Mouse (Mus musculus) forebrain, embryonic 15.5 days (tissue): ENCODE measurements around the gene Il17rc. TPM values are rescaled to one million over a fixed set of nuclear protein-coding genes. Genes with fewer than 3 reads are reported as not detected.

Experiments used
- ATAC-seq: fragments of 200-750 bp; cut with Nextera tagmentation; replicated peaks from 2 replicates; pipeline ENCODE4 v1.8.0; 2017; ENCODE audit warnings: mild to moderate bottlenecking, moderate TSS enrichment, moderate library complexity
- H3K27ac ChIP-seq: fragments of 300-500 bp; sonication (generic); replicated peaks from 2 replicates; pipeline ENCODE4 v1.5.1; 2015; ENCODE audit warnings: mild to moderate bottlenecking, inconsistent platforms
- H3K27me3 ChIP-seq: fragments of 300-500 bp; sonication (generic); 2 replicates; pipeline ENCODE4 v1.6.1; 2015; ENCODE audit warnings: inconsistent platforms
- H3K36me3 ChIP-seq: fragments of 300-500 bp; sonication (generic); 2 replicates; pipeline ENCODE4 v1.6.1; 2015; ENCODE audit warnings: mild to moderate bottlenecking, inconsistent platforms
- H3K4me1 ChIP-seq: fragments of 300-500 bp; sonication (generic); 2 replicates; pipeline ENCODE4 v1.6.1; 2015; ENCODE audit warnings: inconsistent platforms
- H3K4me2 ChIP-seq: fragments of 300-500 bp; sonication (generic); replicated peaks from 2 replicates; pipeline ENCODE4 v1.6.1; 2015; ENCODE audit warnings: mild to moderate bottlenecking, inconsistent platforms
- H3K4me3 ChIP-seq: fragments of 300-500 bp; sonication (generic); 2 replicates; pipeline ENCODE4 v1.5.1; 2015; ENCODE audit warnings: mild to moderate bottlenecking, inconsistent platforms
- H3K9ac ChIP-seq: fragments of 300-500 bp; sonication (generic); replicated peaks from 2 replicates; pipeline ENCODE4 v1.6.1; 2015; ENCODE audit warnings: mild to moderate bottlenecking, inconsistent platforms
- H3K9me3 ChIP-seq: fragments of 300-500 bp; sonication (generic); 2 replicates; pipeline ENCODE4 v1.6.1; 2016; ENCODE audit warnings: inconsistent platforms
- WGBS: fragments of 180-500 bp; shearing (Covaris S2); methylation state at CpG from one replicate; pipeline ENCODE4 v1.1.7; 2015; ENCODE audit warnings: mixed read lengths; 5-methylcytosine and 5-hydroxymethylcytosine counted together
- polyA plus RNA-seq: library from polyadenylated mRNA; unstranded; fragments of >200 nt; fragmentation: Nextera tagmentation; extraction: Ambion mirVana; gene quantifications from 2 replicates; pipeline ENCODE4 v1.2.1, GENCODE M21; 2015

Gene Il17rc
- polyA plus RNA-seq, 1 experiment from 2014 or later = 1.6 TPM

DNA sequence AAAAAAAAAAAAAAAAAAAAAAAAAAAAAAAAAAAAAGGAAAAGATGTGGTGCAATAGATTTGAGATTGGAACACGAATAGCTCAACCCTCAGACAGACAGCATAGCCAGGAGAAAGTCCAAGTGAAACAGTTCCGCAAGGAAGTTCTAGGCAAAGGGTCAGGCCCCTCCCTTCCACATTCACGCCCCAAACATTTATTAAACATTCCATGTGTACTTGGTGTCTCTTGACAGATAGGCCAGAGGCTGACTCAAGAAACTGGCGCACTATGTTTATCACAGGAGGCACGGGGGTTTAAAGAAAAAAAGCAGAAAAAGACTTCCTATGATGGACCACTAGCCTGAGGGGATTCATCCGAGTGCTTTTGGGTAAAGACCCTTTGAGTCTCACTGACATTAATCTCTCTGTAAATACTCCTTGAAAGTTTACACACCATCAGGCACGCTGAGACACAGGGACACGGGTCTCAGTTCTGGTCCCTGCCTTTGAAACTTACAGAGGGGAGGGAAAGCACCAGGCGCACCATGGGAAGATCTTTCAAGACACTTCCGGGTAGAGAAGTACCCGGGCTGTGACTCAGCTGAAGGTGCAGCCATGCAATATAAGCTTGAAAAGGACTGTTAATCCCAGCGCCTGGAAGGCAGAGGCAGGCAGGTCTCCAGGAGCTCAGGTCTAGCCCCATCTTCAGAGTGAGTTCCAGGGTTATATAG, 32.4 kb upstream of the Il17rc start:
- Histone ChIP-seq H3K4me3 (no peak overlapping the region), H3K9me3 (no peaks in the 10 kb centered on the region), H3K27ac (no peak overlapping the region), H3K4me1 (peaks cover 14% of the 10 kb centered on the region), H3K36me3 (no peaks in the 10 kb centered on the region), H3K27me3 (no peaks in the 10 kb centered on the region), H3K4me2 (no peak overlapping the region), H3K9ac (no peak overlapping the region)
- no peak for ATAC-seq
- 66% methylated on average over 12 of the region's 12 CpGs for WGBS

DNA sequence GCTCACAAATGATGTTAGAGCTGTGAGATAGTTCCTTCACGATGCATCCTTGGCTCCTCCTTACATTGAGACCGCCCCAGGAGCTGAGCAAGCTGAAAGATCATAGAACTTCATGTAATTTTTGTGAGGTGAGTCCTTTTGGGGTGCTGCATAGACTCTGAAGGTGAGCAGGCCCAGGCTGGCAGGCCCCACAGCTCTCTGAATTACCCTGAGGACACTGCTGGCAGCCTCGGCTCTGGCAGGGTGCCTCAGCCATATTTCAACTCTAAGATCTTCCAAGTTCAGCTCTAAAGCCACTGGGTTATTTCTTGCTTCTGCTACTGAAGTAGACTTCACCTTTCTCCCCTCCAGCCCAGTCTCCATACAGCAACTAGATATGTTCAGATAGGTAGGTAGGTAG, 30.5 kb upstream of the Il17rc start:
- ATAC-seq = no peak
- Histone ChIP-seq H3K9ac (no peak overlapping the region), H3K4me3 (no peak overlapping the region), H3K4me2 (no peak overlapping the region), H3K4me1 (peaks cover 14% of the 10 kb centered on the region), H3K27ac (no peak overlapping the region), H3K27me3 (no peaks in the 10 kb centered on the region), H3K36me3 (no peaks in the 10 kb centered on the region), H3K9me3 (no peaks in the 10 kb centered on the region)
- 86% methylated on average over 3 of the region's 3 CpGs for WGBS

DNA sequence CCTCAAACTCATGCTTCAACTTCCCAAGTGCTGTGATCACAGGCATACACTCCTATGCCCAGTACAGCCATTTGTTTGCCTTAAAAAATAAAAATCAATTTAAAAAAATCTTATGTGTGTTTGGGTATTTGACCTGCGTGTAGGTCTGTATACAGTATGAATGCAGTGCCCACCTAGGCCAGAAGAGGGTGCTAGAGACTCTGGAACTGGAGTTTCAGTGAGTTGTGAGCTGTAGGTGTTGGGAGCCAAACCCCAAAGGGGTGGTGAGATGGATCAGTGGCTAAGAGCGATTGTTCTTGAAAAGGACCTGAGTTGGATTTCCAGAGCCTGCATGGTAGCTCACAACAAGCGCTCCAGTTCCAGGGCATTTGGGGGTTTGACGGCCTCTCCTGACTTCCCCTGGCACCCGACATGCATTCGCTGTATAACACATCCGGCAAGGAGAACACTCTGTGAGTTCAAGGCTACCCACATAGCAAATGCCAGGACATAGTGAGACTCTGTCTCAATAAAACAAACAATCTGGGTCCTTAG, 30.0 kb upstream of the Il17rc start:
- no peak; the same call in 1 of the 2 replicates for ATAC-seq
- no peak overlapping the region for H3K27ac ChIP-seq
- H3K4me2 ChIP-seq = no peak overlapping the region
- 55% methylated on average over 7 of the region's 7 CpGs for WGBS
- no peak overlapping the region for H3K9ac ChIP-seq
- H3K4me3 ChIP-seq = no peak overlapping the region
- no peaks in the 10 kb centered on the region for H3K36me3 ChIP-seq
- no peaks in the 10 kb centered on the region for H3K9me3 ChIP-seq
- H3K4me1 ChIP-seq = peaks cover 14% of the 10 kb centered on the region
- H3K27me3 ChIP-seq = no peaks in the 10 kb centered on the region

GRCm38 (mm10) chr6:113442087-113442441, 29.2 kb upstream of the Il17rc start:
- H3K4me1 ChIP-seq = peaks cover 14% of the 10 kb centered on the region
- WGBS = 41% methylated on average over 9 of the region's 9 CpGs
- ATAC-seq = peak; percentile 56
- H3K9ac ChIP-seq = peak overlapping the region; percentile 81
- peak overlapping the region; percentile 93 for H3K4me3 ChIP-seq
- peaks cover 5% of the 10 kb centered on the region for H3K36me3 ChIP-seq
- H3K27me3 ChIP-seq = no peaks in the 10 kb centered on the region
- H3K9me3 ChIP-seq = no peaks in the 10 kb centered on the region
- H3K27ac ChIP-seq = peak overlapping the region; percentile 75
- peak overlapping the region; percentile 81 for H3K4me2 ChIP-seq

DNA sequence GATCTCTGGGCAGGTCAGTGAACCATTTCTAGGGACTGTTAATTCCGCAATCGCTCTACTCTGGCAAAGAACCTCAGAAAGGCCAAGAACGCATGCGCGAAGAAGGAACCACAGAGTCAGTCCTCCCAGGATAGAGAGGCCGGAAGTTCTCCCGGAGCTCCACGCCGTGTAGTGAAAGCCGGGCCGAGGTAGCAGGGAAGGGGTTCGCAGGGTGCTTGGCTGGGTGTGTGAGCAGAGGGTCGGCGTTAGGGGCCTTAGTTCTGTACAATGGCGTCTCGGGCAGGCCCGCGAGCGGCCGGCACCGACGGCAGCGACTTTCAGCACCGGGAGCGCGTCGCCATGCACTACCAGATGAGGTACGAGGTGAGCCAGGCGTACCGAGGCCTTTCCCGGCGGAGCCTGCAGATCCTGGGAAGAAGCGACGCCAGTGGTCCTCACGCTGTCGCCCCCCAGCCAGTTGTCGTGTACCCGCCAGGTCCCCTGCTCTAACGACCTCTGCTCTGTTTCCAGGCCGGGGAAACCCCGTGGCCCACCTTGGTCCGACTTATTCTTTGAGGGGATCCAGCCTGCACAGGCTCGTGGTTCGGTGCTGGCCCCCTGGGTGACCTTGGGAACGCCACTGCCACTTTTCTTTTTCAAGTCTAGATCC, 28.7 kb upstream of the Il17rc start, which contains the start of gene Jagn1:
Jagn1 (plus strand) TSS at position 128 of the 649 bp plus-strand sequence.
- Histone ChIP-seq H3K4me3 (peak within 1 kb of the TSS; percentile 93), H3K36me3 (peaks cover 10% of the 10 kb centered on the region), H3K27ac (peak within 1 kb of the TSS; percentile 75), H3K4me2 (peak within 1 kb of the TSS; percentile 81), H3K9me3 (no peaks in the 10 kb centered on the region), H3K9ac (peak within 1 kb of the TSS; percentile 81), H3K27me3 (no peaks in the 10 kb centered on the region), H3K4me1 (peaks cover 19% of the 10 kb centered on the region)
- WGBS = under 1% methylated on average over 45 of the region's 45 CpGs
- peak; percentile 97 for ATAC-seq

GRCm38 (mm10) chr6:113443091-113443490, 28.1 kb upstream of the Il17rc start:
- no peak for ATAC-seq
- Histone ChIP-seq H3K9me3 (no peaks in the 10 kb centered on the region), H3K27ac (no peak overlapping the region), H3K9ac (peak overlapping the region; percentile 81), H3K4me3 (peak overlapping the region; percentile 93), H3K27me3 (no peaks in the 10 kb centered on the region), H3K4me2 (peak overlapping the region; percentile 81), H3K4me1 (peaks cover 23% of the 10 kb centered on the region), H3K36me3 (peaks cover 16% of the 10 kb centered on the region)
- 49% methylated on average over 12 of the region's 12 CpGs for WGBS

GRCm38 (mm10) chr6:113444207-113444965, 26.8 kb upstream of the Il17rc start:
- 83% methylated on average over 8 of the region's 8 CpGs for WGBS
- Histone ChIP-seq H3K9ac (no peak overlapping the region), H3K4me1 (peaks cover 23% of the 10 kb centered on the region), H3K27ac (no peak overlapping the region), H3K27me3 (no peaks in the 10 kb centered on the region), H3K4me3 (no peak overlapping the region), H3K4me2 (no peak overlapping the region), H3K36me3 (peaks cover 26% of the 10 kb centered on the region), H3K9me3 (no peaks in the 10 kb centered on the region)
- ATAC-seq = no peak

DNA sequence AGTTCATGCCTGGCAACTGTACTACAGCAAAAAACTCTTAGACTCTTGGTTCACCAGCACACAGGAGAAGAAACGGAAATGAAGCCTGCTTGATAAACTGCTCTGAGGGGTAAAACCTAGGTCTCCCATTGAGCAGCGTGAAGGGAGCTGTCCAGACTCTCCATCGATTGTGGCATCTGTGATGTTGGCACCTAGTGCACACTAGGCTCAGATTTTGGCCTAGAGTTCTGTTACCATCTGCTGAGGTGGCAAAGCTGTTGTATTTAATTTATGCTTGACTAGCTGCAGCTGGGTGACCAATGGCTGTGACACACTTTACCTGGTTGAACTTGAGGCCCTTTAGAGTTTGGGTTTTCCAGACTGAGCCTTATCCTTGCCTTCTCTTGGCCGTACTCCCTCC, 23.6 kb upstream of the Il17rc start:
- ATAC-seq = no peak
- no peak overlapping the region; the same call in 1 of the 2 replicates for H3K27ac ChIP-seq
- H3K4me3 ChIP-seq = no peak overlapping the region
- no peaks in the 10 kb centered on the region for H3K9me3 ChIP-seq
- H3K27me3 ChIP-seq = no peaks in the 10 kb centered on the region
- H3K4me1 ChIP-seq = peaks cover 25% of the 10 kb centered on the region
- WGBS = 77% methylated on average over 4 of the region's 4 CpGs
- H3K36me3 ChIP-seq = peaks cover 26% of the 10 kb centered on the region
- H3K9ac ChIP-seq = no peak overlapping the region
- H3K4me2 ChIP-seq = no peak overlapping the region

DNA sequence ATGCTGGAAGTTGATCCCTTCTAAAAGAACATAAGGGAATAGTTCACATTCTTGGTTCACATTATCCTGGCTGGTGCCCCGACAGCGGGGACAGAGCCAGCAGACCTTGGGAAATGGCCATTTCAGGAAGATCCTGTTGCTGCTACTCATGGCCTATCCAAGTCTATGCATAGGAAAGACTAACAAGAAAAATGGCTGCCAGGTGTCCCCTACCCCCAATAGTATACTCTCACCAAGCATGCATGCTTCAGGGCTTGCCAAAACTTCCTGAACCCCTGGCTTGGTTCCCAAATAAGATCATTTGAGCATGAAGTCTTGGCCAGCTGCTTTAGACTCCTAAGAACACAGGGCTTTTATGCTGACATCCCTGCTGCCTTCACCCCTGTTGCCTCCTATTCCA, 19.4 kb upstream of the Il17rc start:
- Histone ChIP-seq H3K36me3 (peaks cover 23% of the 10 kb centered on the region), H3K9me3 (no peaks in the 10 kb centered on the region), H3K4me1 (peaks cover 16% of the 10 kb centered on the region), H3K27me3 (no peaks in the 10 kb centered on the region), H3K27ac (no peak overlapping the region), H3K4me3 (no peak overlapping the region), H3K4me2 (no peak overlapping the region), H3K9ac (no peak overlapping the region)
- WGBS = 70% methylated on average over 2 of the region's 2 CpGs
- no peak; the same call in 1 of the 2 replicates for ATAC-seq

DNA sequence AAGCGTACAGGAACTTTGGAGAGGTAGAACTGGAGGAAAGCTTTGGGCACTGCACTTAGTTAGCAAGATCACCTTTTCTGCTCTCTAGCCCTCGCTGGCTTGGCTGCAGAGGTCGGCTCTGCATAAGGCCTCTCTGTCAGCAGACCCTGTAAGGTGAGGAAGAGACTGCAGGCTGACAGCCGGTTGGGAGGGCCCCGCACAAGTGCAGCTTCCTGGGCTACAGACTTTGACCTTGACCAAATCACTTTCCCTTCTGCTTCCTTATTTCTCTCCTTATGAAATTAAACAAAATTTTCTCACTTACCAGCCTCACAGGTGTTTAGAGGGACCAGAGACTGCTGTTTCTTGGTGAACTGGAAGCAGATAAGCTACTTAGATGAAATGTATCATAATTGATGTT, 16.2 kb upstream of the Il17rc start:
- H3K4me3 ChIP-seq = no peak overlapping the region
- H3K9me3 ChIP-seq = no peaks in the 10 kb centered on the region
- no peak overlapping the region for H3K4me2 ChIP-seq
- H3K27ac ChIP-seq = no peak overlapping the region
- WGBS = 74% methylated on average over 5 of the region's 5 CpGs
- H3K36me3 ChIP-seq = no peaks in the 10 kb centered on the region
- H3K9ac ChIP-seq = no peak overlapping the region
- no peak for ATAC-seq
- no peaks in the 10 kb centered on the region for H3K27me3 ChIP-seq
- H3K4me1 ChIP-seq = peaks cover 7% of the 10 kb centered on the region

DNA sequence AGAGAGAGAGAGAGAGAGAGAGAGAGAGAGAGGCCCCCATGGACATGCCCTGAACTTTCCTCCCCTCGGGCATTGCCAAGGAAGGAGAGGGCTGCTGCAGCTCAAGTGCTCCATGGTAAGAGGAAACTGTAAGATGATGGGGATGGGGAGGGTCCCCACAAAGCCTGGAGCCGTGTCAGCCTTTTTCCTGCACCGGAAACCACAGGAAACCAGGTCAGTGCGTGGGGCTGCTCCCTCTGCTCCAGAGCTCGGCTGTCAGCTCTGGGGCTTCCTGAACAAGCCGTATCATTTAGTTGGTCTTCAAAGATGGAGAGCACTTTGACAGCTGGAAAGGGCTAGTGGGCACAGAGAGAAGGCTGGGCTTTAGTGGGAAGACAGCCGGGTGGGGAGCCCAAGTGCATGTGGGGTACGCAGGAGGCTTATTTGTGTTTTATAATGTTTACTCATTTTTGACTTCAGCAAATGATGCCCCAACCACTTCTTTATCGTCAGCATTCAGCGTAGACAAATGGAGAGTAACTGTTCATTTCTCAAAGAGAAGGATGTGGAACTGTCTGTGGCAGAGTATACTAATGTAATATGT, 13.2 kb upstream of the Il17rc start, which contains the start of gene Il17re:
Il17re (plus strand) TSS at position 533 of the 583 bp plus-strand sequence.
- WGBS = 76% methylated on average over 10 of the region's 10 CpGs
- H3K27ac ChIP-seq = no peak within 1 kb of the TSS

More for the DNA sequence above, 13.2 kb upstream of the Il17rc start, which contains the start of gene Il17re:
- no peak within 1 kb of the TSS for H3K4me2 ChIP-seq
- H3K9me3 ChIP-seq = no peaks in the 10 kb centered on the region
- H3K27me3 ChIP-seq = no peaks in the 10 kb centered on the region
- H3K4me1 ChIP-seq = no peaks in the 10 kb centered on the region
- H3K9ac ChIP-seq = no peak within 1 kb of the TSS
- H3K36me3 ChIP-seq = no peaks in the 10 kb centered on the region
- no peak for ATAC-seq
- H3K4me3 ChIP-seq = no peak within 1 kb of the TSS
